Mouse (Mus musculus): ENCODE results near the gene Cnot6.

The Cnot6 gene

GRCm38 (mm10) chr11:49712555-49713335, at the start of gene Cnot6:
TSS of gene Cnot6 (minus strand) at chr11:49712723.
- peak; percentile 99 for DNase-seq (ENCODE audit: low spot score)

GRCm38 (mm10) chr11:49761130-49761529, 48.6 kb upstream of the Cnot6 start:
- no peak for DNase-seq (ENCODE audit: low spot score)

- no peak for DNase-seq (ENCODE audit: low spot score)
Measured at GRCm38 (mm10) chr11:49758096-49758495, 45.6 kb upstream of the Cnot6 start.

- DNase-seq (ENCODE audit: low spot score), result no peak
Measured at GRCm38 (mm10) chr11:49754958-49755665, 42.6 kb upstream of the Cnot6 start.

- DNase-seq (ENCODE audit: low spot score), result no peak
Measured at GRCm38 (mm10) chr11:49746756-49747155, 34.2 kb upstream of the Cnot6 start.

GRCm38 (mm10) chr11:49745839-49746238, 33.3 kb upstream of the Cnot6 start:
- DNase-seq (ENCODE audit: low spot score), result no peak

GRCm38 (mm10) chr11:49744981-49745380, 32.5 kb upstream of the Cnot6 start:
- no peak for DNase-seq (ENCODE audit: low spot score)

GRCm38 (mm10) chr11:49743634-49744033, 31.1 kb upstream of the Cnot6 start:
- no peak for DNase-seq (ENCODE audit: low spot score)

- DNase-seq (ENCODE audit: low spot score), result no peak
Measured at GRCm38 (mm10) chr11:49742248-49742647, 29.7 kb upstream of the Cnot6 start.

GRCm38 (mm10) chr11:49739776-49740175, 27.3 kb upstream of the Cnot6 start:
- DNase-seq (ENCODE audit: low spot score), result no peak

- DNase-seq (ENCODE audit: low spot score), result no peak
Measured at GRCm38 (mm10) chr11:49738659-49739406, 26.3 kb upstream of the Cnot6 start.

GRCm38 (mm10) chr11:49737625-49738024, 25.1 kb upstream of the Cnot6 start:
- DNase-seq (ENCODE audit: low spot score), result no peak

GRCm38 (mm10) chr11:49734771-49735170, 22.2 kb upstream of the Cnot6 start:
- no peak for DNase-seq (ENCODE audit: low spot score)

- DNase-seq (ENCODE audit: low spot score), result no peak
Measured at GRCm38 (mm10) chr11:49730275-49730948, 17.9 kb upstream of the Cnot6 start.

- DNase-seq (ENCODE audit: low spot score), result peak; percentile 25
Measured at GRCm38 (mm10) chr11:49727877-49728276, 15.4 kb upstream of the Cnot6 start.

GRCm38 (mm10) chr11:49726800-49727199, 14.3 kb upstream of the Cnot6 start:
- no peak for DNase-seq (ENCODE audit: low spot score)

- DNase-seq (ENCODE audit: low spot score), result no peak
Measured at GRCm38 (mm10) chr11:49724676-49725075, 12.2 kb upstream of the Cnot6 start.

GRCm38 (mm10) chr11:49723281-49723680, 10.8 kb upstream of the Cnot6 start:
- no peak for DNase-seq (ENCODE audit: low spot score)

GRCm38 (mm10) chr11:49722692-49723091, 10.2 kb upstream of the Cnot6 start:
- DNase-seq (ENCODE audit: low spot score), result no peak

- no peak for DNase-seq (ENCODE audit: low spot score)
Measured at GRCm38 (mm10) chr11:49721358-49721757, 8.8 kb upstream of the Cnot6 start.

GRCm38 (mm10) chr11:49719466-49720151, 7.1 kb upstream of the Cnot6 start:
- no peak for DNase-seq (ENCODE audit: low spot score)
